Mouse (Mus musculus) heart, postnatal 0 days (tissue): ENCODE data around the gene Slc2a6.

Source experiments
- CTCF ChIP-seq: IDR thresholded peaks from 2 replicates; pipeline ENCODE4 v1.5.1; 2016; ENCODE audit warnings: antibody characterized with exemption, control low read depth, low read depth
- EP300 ChIP-seq: IDR thresholded peaks from 2 replicates; pipeline ENCODE4 v1.6.1; 2016; ENCODE audit warnings: antibody characterized with exemption, low read depth

DNA sequence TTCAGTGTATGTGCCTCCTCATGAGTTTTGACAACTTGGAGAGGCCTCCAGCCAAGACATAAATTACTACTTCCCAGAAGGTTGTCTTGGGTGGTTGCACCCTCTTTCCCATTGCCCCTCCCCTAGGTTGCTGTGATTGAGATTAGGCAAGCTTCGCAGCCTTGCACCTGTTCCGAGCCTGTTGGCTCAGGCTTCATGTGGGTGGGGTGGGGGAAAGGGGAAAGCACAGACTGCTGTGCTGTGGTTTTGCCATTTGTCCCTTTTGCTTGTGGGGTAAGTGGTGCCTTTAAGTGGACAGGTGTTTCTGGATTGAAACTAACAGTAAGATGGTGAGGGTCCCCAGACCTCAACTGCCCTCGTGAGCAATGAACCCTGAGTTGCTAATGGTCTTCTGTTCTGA, 8.2 kb upstream of the Slc2a6 start:
- TF ChIP-seq EP300 (no peak), CTCF (no peak)
